Mouse (Mus musculus) layer of hippocampus, adult 2 months (tissue): ENCODE results near the gene Ly6g5c. TPM values are rescaled to one million over a fixed set of nuclear protein-coding genes. Genes with fewer than 3 reads are reported as not detected.
"Not testable (repeated sequence)": the region's sequence is repeated elsewhere in the genome, so short reads cannot be mapped to it uniquely, and the experiment has no call there.

Experiments used
- DNase-seq, 2 experiments: peaks; one replicate each; pipeline ENCODE4 v3.0.0; 2022; ENCODE audit warnings: low spot score in 2 of 2
- H3K27ac ChIP-seq: fragments of 200-600 bp; 2 replicates; pipeline ENCODE4 v1.8.1; 2022
- H3K4me3 ChIP-seq: fragments of 200-600 bp; 2 replicates; pipeline ENCODE4 v1.8.1; 2022; ENCODE audit warnings: mild to moderate bottlenecking
- CTCF ChIP-seq: fragments of 200-600 bp; conservative IDR thresholded peaks from 2 replicates; pipeline ENCODE4 v1.8.1; 2022; ENCODE audit warnings: antibody characterized with exemption, mild to moderate bottlenecking, moderate library complexity
- total RNA-seq, 2 experiments: library from RNA; stranded (reverse); gene quantifications; 2 replicates each; pipeline ENCODE4 v1.2.3; 2021

The Ly6g5c gene
- total RNA-seq, 2 experiments from 2014 or later, result not detected

DNA sequence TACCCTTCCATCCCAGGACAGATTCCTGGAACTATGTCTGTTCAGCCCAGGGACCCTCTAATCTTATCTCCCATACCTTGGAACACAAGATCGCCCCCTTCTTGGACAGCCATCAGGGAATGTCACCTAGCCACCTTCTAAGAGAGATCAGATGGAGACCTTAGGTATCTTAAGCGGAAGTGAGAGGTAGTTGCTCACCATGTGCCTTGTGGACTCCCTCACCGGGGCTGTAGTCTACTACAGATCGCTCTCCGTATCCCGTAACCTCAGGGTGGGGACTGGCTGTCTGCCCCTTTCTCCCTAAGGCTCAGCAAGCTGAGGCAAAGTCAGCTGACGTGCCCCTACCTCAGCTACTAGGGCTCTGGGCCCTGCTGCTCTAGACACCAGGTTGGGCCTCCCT lies 4.0 kb upstream of the Ly6g5c start:
- no peak for DNase-seq
- no peak overlapping the region for H3K4me3 ChIP-seq
- H3K27ac ChIP-seq, result no peak overlapping the region
- TF ChIP-seq CTCF, result no peak

DNA sequence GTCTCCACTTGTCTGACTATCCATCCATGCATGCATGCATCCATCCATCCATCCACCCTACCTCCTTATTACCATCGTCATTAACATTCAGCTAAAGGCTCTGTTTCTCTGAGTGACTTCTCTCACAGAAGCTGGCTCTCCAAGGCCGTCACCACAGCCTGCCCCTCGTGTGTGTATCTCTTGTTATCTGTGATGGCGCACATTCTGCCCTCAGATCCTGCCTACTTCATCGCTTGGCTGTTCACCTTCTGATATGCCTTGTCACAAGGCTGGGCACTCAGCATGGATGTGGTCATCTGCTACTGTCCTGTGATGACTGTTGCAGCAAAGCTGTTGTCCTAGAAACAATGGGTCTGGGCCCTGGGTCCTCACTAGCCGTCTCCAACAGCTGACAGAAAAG lies 3.3 kb upstream of the Ly6g5c start:
- no peak overlapping the region for H3K4me3 ChIP-seq
- no peak overlapping the region for H3K27ac ChIP-seq
- DNase-seq, result no peak
- no peak for TF ChIP-seq CTCF

DNA sequence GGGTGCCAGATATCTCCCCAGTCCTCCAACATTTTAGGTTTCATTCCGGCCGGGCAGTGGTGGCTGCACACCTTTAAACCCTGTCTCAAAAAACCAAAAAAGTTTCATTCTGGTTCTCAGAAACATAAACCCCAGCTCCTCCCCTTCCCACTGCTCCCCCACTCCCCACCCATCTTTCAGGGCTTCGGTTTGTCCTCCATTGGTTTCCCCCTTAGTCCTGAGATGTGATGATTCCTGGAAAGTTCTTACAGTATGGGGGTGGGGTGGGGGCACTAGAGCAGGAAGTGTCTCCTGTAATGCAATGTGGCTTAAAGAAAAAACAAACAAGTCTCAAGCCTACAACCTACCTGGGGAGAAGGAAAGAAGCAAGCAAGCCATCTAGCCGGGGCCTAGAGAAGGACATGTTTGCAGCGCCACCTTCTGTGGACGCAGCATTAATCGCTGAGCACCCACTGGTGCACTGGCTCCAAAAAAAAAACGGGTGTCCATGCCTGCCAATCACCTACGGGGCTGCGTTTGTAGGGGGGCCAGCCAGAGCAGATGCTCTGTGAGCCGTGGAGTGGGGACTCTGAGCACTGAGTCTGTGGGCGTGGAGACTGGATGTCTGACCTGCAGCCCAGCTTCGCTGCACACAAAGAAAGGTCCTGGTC lies 2.2 kb upstream of the Ly6g5c start:
- Histone ChIP-seq H3K4me3 (no peak overlapping the region), H3K27ac (no peak overlapping the region)
- peak; percentile 71 for TF ChIP-seq CTCF
- DNase-seq, result no peak

DNA sequence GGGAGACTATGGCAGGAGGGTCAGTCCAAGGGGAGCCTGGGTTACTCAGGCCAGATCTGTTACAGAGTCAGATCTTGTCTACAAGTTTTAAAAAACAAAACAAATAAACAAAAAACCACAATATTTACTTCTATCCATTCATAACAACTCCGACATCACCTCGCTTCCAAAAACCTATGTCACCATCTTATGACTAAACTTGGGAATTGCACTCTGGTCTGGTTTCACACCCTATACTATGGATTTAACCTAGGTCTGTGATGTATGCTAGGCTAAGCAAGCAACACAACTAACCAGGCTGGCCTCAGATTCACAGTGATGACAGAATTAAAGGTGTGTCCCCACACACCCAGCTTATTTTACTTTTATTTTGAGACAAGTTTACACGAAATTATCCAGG lies 1.6 kb upstream of the Ly6g5c start:
- no peak overlapping the region for H3K27ac ChIP-seq
- DNase-seq, result no peak
- no peak overlapping the region for H3K4me3 ChIP-seq
- TF ChIP-seq CTCF, result peak; percentile 50

DNA sequence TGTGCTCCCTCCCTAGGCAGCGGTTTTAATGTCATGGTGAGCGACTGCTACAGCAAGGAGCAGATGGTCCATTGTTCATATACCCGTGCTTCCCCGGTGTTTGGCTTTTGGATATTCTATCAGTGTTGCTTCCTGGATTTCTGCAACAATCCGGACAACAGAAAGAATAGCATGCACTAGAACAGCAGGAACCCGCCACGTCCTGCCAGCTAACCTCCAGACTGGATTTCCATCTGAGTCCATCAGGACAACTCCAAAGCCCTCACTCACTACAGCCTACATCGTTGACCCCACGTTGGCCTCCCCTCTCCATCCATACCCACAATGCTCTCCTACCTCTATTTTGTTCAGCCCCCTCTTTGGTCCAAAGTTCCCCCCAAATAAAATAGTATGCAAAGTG lies 3.7 kb downstream of the Ly6g5c start:
- no peak overlapping the region for H3K4me3 ChIP-seq
- no peak for TF ChIP-seq CTCF
- no peak for DNase-seq
- H3K27ac ChIP-seq, result no peak overlapping the region

DNA sequence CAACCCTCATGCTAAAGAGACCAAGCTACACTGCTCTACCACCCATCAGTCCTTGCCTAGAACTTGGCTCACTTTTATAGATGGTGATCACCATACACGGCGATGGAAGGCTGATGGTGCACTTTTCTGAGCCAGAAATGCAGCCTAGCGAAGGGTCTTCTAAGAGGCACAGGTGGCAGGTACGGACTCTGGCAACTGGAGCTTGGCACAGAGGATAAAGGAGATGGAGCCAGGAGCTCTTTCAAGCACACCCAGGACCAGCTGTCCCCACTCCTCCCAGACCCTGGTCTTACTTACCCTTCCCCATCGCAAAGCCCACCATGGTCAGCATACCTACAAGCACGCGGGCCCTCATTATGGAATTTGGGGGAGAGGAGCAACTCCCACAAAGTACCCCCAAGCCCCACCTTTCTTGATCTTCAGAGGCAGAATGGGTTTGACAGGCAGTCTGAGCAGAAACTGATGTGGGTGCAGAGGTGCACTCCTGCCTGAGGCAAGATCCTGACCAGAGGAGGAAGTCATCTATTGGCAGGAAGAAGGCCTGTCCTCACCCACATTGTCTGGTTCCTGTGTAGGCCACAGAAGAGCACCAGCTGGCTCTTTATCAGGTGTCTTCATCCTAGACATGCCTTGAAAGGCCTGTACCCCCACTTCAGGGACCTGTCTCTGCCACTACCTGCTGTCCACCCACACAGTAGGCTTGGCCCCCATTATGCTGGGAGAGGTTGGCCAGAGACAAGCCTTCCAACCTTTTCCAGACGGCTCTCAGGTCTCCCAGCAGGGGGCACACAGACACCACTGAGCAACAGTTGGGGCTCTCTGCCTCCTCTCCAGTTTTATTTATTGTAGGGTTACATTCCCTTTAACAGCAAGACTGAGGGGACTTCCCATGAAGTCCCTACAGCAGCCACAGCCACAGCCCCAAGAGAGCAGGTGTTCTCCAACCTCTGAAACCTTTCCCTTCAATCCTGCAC lies 7.3 kb downstream of the Ly6g5c start, which contains the start of gene Ly6g5b:
Gene Ly6g5b, minus strand, starts transcription at position 383 of the 974 bp plus-strand sequence.
- H3K4me3 ChIP-seq, result no peak within 1 kb of the TSS
- no peak for DNase-seq
- no peak within 1 kb of the TSS for H3K27ac ChIP-seq
- TF ChIP-seq CTCF, result peak; percentile 71

DNA sequence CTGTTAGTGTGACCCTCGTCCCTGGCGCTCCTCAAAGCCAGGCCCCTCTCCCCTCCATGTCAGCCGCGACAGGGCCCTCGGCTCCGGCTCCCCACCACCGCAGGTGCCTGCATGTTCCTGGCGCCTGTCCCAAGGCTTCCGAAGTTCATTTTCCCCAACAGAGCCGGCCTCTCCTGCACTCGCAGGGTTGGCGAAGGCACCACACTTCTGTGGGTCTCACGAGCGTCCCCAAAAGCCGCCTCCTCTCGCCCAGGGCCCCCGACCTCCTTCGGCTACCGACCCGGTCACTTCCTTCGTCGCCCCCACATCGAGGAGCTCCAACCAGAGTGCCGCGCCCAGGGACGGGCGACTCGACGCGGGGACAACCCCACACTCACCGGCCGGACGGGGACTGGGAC lies 12.7 kb downstream of the Ly6g5c start:
- Histone ChIP-seq H3K4me3 (peak overlapping the region; percentile 92), H3K27ac (peak overlapping the region; percentile 88)
- DNase-seq, result peak; percentile 28 to 37
- TF ChIP-seq CTCF, result no peak

DNA sequence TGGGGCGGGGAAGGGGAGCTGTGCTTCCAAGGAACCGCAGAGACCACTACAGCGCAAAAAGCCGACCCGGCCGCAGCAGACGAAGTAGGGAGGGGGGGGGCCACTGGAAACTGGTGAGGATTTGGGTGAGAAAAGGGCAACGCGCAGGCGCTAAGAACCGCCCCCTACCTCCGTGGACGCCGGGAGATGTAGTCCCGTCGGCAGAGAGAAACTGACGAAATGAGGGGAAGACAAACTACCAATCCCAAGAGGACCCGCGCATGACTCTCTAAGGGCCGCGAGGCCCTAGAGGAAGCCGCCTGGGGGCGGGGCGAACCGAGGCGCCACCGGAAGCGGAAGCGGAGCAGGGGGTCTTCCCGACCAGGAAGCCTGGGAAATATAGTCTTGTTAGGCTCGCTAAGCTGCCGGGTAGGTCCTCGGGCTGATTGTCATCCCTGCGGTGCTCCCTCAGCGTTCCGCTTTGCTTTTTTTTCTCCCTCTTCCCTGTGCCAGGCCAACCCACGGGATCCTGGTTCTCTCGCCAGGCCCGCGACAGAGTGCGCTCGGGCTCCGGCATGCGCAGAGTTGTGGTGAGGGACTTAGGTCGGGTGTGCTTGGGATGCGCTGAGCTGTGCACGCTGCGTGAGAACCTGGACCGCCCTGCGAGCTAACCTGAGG lies 13.2 kb downstream of the Ly6g5c start, which contains the start of gene Gpank1:
Gene Gpank1, plus strand, starts transcription at position 313 of the 657 bp plus-strand sequence.
- TF ChIP-seq CTCF, result no peak
- Histone ChIP-seq H3K27ac (peak within 1 kb of the TSS; percentile 91), H3K4me3 (peak within 1 kb of the TSS; percentile 92)
- peak; percentile 98 to 99 for DNase-seq

DNA sequence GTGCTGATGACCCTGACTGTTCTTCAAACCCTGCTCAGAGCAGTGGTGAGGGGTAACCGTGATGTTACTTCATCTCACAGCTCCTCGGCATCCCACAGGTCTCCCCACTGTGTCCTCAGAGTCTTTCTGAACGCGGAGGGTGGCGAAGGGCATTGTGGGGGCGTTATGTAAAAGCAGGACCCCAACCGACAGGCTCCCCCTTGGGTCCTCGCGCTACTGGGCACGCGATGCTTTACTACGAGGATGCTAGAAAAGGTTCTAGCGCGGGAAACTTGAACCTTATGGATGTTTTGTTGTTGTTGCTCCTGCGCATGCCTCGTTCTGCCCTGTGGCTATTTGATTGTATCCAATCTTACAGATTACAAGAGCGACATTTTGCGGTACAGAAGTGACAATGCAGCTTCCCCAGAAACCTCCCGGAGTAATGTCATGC lies 13.8 kb downstream of the Ly6g5c start, which contains the start of gene Csnk2b:
Gene Csnk2b, minus strand, starts transcription at position 183 of the 433 bp plus-strand sequence.
- H3K27ac ChIP-seq, result peak within 1 kb of the TSS; percentile 91
- peak; percentile 72 for TF ChIP-seq CTCF
- peak within 1 kb of the TSS; percentile 92 for H3K4me3 ChIP-seq
- DNase-seq, result peak; percentile 72 to 73

DNA sequence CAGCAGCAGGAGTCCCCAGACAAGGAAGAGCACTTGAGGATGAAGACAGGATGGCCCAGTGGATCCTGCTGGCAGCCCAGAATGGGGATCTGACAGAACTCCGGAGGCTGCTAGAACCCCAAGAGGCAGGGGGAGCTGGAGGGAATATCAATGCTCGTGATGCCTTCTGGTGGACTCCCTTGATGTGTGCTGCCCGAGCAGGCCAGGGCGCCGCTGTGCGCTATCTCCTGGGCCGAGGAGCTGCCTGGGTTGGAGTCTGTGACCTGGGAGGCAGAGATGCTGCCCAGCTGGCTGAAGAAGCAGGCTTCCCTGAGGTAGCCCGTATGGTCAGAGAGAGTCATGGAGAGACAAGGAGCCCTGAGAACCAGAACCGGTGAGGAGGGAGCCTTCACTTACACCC lies 15.2 kb downstream of the Ly6g5c start:
- not testable (repeated sequence) for DNase-seq, H3K4me3 ChIP-seq, H3K27ac ChIP-seq

DNA sequence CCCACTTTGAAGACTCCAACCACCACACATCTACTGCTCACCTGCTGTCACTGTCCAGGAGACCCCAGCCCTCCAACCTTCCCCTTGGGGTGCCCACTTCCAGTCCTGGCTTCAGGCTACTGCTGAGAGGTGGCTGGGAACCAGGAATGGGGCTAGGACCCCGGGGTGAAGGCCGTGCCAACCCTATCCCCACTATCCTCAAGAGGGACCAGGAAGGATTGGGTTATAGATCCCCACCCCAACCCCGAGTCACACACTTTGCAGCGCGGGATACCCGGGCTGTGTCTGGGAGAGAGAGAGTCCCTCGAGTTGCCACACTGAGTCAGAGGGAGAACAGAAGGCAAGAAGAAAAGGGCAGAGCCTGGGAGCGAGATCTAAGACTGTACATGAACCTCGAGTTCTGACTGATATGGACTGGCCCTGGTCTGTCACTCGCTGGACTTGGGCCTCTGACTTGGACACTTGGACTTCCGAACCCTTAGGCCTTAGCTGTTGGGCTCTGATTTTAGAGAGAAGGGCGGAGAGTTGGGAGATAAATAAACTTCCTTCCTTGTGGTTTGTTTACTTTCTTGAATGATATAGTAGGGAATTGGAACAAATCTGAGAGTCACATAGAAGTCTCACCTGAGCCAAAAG lies 16.3 kb downstream of the Ly6g5c start:
- not testable (repeated sequence) for DNase-seq, H3K27ac ChIP-seq, H3K4me3 ChIP-seq

DNA sequence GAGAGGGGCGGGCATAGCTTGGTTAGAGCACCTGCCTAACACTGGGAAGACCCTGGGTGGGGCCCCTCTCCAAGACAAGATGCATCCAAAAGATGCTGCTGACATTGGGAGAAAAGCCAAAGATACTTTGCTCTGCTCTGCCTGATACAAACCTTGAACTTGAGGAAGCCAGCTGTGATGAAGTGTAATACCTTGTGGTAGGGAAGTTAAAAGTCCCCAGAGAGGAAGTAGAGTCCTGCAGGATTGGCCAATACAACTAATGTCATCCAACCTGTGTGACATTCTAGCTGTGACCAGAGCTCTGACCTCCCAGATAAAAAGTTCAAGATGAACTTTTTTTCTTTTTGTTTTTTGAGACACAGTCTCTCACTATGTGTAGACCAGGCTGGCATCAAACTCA lies 17.0 kb downstream of the Ly6g5c start:
- no peak for DNase-seq
- peak overlapping the region; percentile 92; the same call in 1 of the 2 replicates for H3K27ac ChIP-seq
- H3K4me3 ChIP-seq, result no peak overlapping the region

More for the DNA sequence above, 17.0 kb downstream of the Ly6g5c start:
- no peak for TF ChIP-seq CTCF
